Mouse (Mus musculus): ENCODE data around the gene Gm10197.

The Gm10197 gene

GRCm38 (mm10) chr19:53359160-53360033 lies 12.2 kb downstream of the Gm10197 start:
- DNase-seq (ENCODE audit: low read depth, low spot score) = no peak

GRCm38 (mm10) chr19:53355065-53355464 lies 16.5 kb downstream of the Gm10197 start:
- no peak for DNase-seq (ENCODE audit: low read depth, low spot score)

- DNase-seq (ENCODE audit: low read depth, low spot score) = no peak
Observed at GRCm38 (mm10) chr19:53354271-53355000, 17.1 kb downstream of the Gm10197 start.

GRCm38 (mm10) chr19:53353864-53354263 lies 17.7 kb downstream of the Gm10197 start:
- DNase-seq (ENCODE audit: low read depth, low spot score) = no peak

GRCm38 (mm10) chr19:53345766-53346165 lies 25.8 kb downstream of the Gm10197 start:
- DNase-seq (ENCODE audit: low read depth, low spot score) = no peak

- DNase-seq (ENCODE audit: low read depth, low spot score) = no peak
Observed at GRCm38 (mm10) chr19:53344062-53344461, 27.5 kb downstream of the Gm10197 start.

GRCm38 (mm10) chr19:53343174-53343881 lies 28.2 kb downstream of the Gm10197 start:
- no peak for DNase-seq (ENCODE audit: low read depth, low spot score)

GRCm38 (mm10) chr19:53340423-53340822 lies 31.1 kb downstream of the Gm10197 start:
- DNase-seq (ENCODE audit: low read depth, low spot score) = peak; percentile 20

GRCm38 (mm10) chr19:53335241-53335640 lies 36.3 kb downstream of the Gm10197 start:
- no peak for DNase-seq (ENCODE audit: low read depth, low spot score)

GRCm38 (mm10) chr19:53333730-53334129 lies 37.8 kb downstream of the Gm10197 start:
- DNase-seq (ENCODE audit: low read depth, low spot score) = no peak

- DNase-seq (ENCODE audit: low read depth, low spot score) = no peak
Observed at GRCm38 (mm10) chr19:53331882-53332500, 39.6 kb downstream of the Gm10197 start.

GRCm38 (mm10) chr19:53329992-53330381 lies 41.6 kb downstream of the Gm10197 start:
- DNase-seq (ENCODE audit: low read depth, low spot score) = no peak

GRCm38 (mm10) chr19:53329221-53329991 lies 42.2 kb downstream of the Gm10197 start:
- DNase-seq (ENCODE audit: low read depth, low spot score) = peak; percentile 91

GRCm38 (mm10) chr19:53328116-53328515 lies 43.5 kb downstream of the Gm10197 start:
- peak; percentile 22 for DNase-seq (ENCODE audit: low read depth, low spot score)

- peak; percentile 40 for DNase-seq (ENCODE audit: low read depth, low spot score)
Observed at GRCm38 (mm10) chr19:53325578-53326295, 45.8 kb downstream of the Gm10197 start.

GRCm38 (mm10) chr19:53324866-53325265 lies 46.7 kb downstream of the Gm10197 start:
- no peak for DNase-seq (ENCODE audit: low read depth, low spot score)

GRCm38 (mm10) chr19:53322438-53323048 lies 49.0 kb downstream of the Gm10197 start:
- DNase-seq (ENCODE audit: low read depth, low spot score) = no peak

Measured in CD4-positive helper T cell, adult 2 months (primary cell).